Comparison of ENCODE assay signal across 10 mouse cellular contexts in the genomic region with DNA sequence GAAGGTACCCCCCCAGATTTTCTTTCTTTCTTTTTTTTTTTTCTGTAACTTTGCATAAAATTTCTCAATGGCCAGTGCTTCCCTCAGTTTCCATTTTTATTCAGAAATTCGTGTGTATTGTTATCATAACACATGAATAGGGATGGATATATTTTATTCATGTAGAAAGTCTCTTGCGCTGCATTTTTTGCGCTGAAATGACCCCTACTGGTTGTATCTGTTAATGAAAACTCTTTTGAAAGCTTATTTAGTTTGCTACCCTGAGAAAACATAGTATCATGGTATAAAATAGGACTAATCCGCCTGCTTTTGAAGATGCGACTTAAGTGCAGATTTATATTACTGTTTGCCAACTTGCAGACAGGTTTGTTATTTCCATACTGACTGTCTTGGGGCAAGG. TPM values are rescaled to one million over a fixed set of nuclear protein-coding genes. Genes with fewer than 3 reads are reported as not detected.
DNase-seq lines count a peak whose midpoint lies in the region; ATAC-seq and TF ChIP-seq lines count a peak whose summit lies in the region.
"Had no signal": no experiment of that assay in that cellular context is flagged by ENCODE, and none has a peak within 500 bp of the region (broad histone marks: within the 10 kb centered on the region; RNA-seq: fewer than 3 reads in every experiment).

No protein-coding gene starts in this region.

- peak overlapping the region; percentile 99 for H3K4me2 ChIP-seq in heart, embryonic 15.5 days
- H3K4me2 ChIP-seq in neural tube, embryonic 12.5 days (replicated peaks), result peak overlapping the region; percentile 98; the same call in 1 of the 2 replicates
- peak overlapping the region; percentile 96; the same call in 1 of the 2 replicates for H3K4me2 ChIP-seq in limb, embryonic 14.5 days (replicated peaks; ENCODE audit: low read depth, low read length, severe bottlenecking)
- no peak overlapping the region for H3K4me2 ChIP-seq in stomach, postnatal 0 days (replicated peaks; ENCODE audit: low read depth)
- H3K4me2 ChIP-seq: liver, embryonic 15.5 days had no signal

- H3K4me1 ChIP-seq in heart, embryonic 15.5 days (replicated peaks), result peaks cover 47% of the 10 kb centered on the region
- peaks cover 23% of the 10 kb centered on the region for H3K4me1 ChIP-seq in neural tube, embryonic 12.5 days
- H3K4me1 ChIP-seq in limb, embryonic 14.5 days (ENCODE audit: control insufficient read depth, insufficient read depth, low read length), result peaks cover 45% of the 10 kb centered on the region
- H3K4me1 ChIP-seq in stomach, postnatal 0 days (replicated peaks; ENCODE audit: control insufficient read depth, insufficient read depth), result peaks cover 6% of the 10 kb centered on the region; the same call in 1 of the 2 replicates

- TF ChIP-seq CTCF in stomach, postnatal 0 days (IDR thresholded peaks at IDR 0.05; ENCODE audit: low read depth), result peak; percentile 66

- H3K27ac ChIP-seq in heart, embryonic 15.5 days, result no peak overlapping the region
- H3K27ac ChIP-seq in neural tube, embryonic 12.5 days, result no peak overlapping the region
- no peak overlapping the region for H3K27ac ChIP-seq in limb, embryonic 14.5 days (replicated peaks; ENCODE audit: low read depth, low read length)
- H3K27ac ChIP-seq in stomach, postnatal 0 days (replicated peaks), result no peak overlapping the region
- H3K27ac ChIP-seq: liver, embryonic 15.5 days had no signal

- WGBS in heart, embryonic 15.5 days, result 55% methylated on average over 5 of the region's 5 CpGs
- WGBS in neural tube, embryonic 12.5 days, result 57% methylated on average over 5 of the region's 5 CpGs
- WGBS in limb, embryonic 14.5 days, result 47% methylated on average over 5 of the region's 5 CpGs
- WGBS in stomach, postnatal 0 days, result 39% methylated on average over 5 of the region's 5 CpGs

- no peaks in the 10 kb centered on the region for H3K36me3 ChIP-seq in heart, embryonic 15.5 days
- H3K36me3 ChIP-seq in neural tube, embryonic 12.5 days, result no peaks in the 10 kb centered on the region
- H3K36me3 ChIP-seq in limb, embryonic 14.5 days (ENCODE audit: control insufficient read depth, insufficient read depth, low read length), result 0 out of 2 replicates have a peak, but pooled peaks cover 3% of the 10 kb centered on the region
- no peaks in the 10 kb centered on the region for H3K36me3 ChIP-seq in stomach, postnatal 0 days (ENCODE audit: control insufficient read depth, insufficient read depth, low read length)
- H3K36me3 ChIP-seq: liver, embryonic 15.5 days had no signal

- H3K9ac ChIP-seq in heart, embryonic 15.5 days, result no peak overlapping the region
- H3K9ac ChIP-seq in neural tube, embryonic 12.5 days, result no peak overlapping the region
- no peak overlapping the region for H3K9ac ChIP-seq in limb, embryonic 14.5 days (ENCODE audit: low read depth, low read length, severe bottlenecking)
- H3K9ac ChIP-seq in stomach, postnatal 0 days (ENCODE audit: low read length), result no peak overlapping the region
- H3K9ac ChIP-seq: liver, embryonic 15.5 days had no signal

- no peak for TF ChIP-seq POLR2A in limb, embryonic 14.5 days (IDR thresholded peaks at IDR 0.05; ENCODE audit: borderline replicate concordance, extremely low read depth, insufficient read depth, insufficient read length)

- H3K27me3 ChIP-seq in heart, embryonic 15.5 days, result peaks cover 7% of the 10 kb centered on the region; the same call in 1 of the 2 replicates
- 0 out of 2 replicates have a peak, but pooled peaks cover under 1% of the 10 kb centered on the region for H3K27me3 ChIP-seq in neural tube, embryonic 12.5 days (replicated peaks)
- H3K27me3 ChIP-seq in limb, embryonic 14.5 days (ENCODE audit: control insufficient read depth, insufficient read depth, low read length), result no peaks in the 10 kb centered on the region
- H3K27me3 ChIP-seq in stomach, postnatal 0 days (ENCODE audit: control insufficient read depth, insufficient read depth, low read length), result no peaks in the 10 kb centered on the region

- TF ChIP-seq EP300 in stomach, postnatal 0 days (optimal IDR thresholded peaks at IDR 0.05), result no peak

- H3K9me3 ChIP-seq in heart, embryonic 15.5 days (replicated peaks), result no peaks in the 10 kb centered on the region
- H3K9me3 ChIP-seq in neural tube, embryonic 12.5 days, result no peaks in the 10 kb centered on the region
- H3K9me3 ChIP-seq in limb, embryonic 14.5 days (ENCODE audit: control insufficient read depth, low read length), result no peaks in the 10 kb centered on the region
- H3K9me3 ChIP-seq in stomach, postnatal 0 days (ENCODE audit: control insufficient read depth, low read length), result no peaks in the 10 kb centered on the region
- H3K9me3 ChIP-seq: G1E; liver, embryonic 15.5 days had no signal

- no peak for ATAC-seq in heart, embryonic 15.5 days (replicated peaks; ENCODE audit: insufficient number of reproducible peaks, insufficient read depth, low FRiP score, low read depth)
- ATAC-seq in neural tube, embryonic 12.5 days (ENCODE audit: low FRiP score, low read depth), result no peak
- ATAC-seq in limb, embryonic 14.5 days (ENCODE audit: low FRiP score, low read depth), result no peak
- no peak for ATAC-seq in stomach, postnatal 0 days (ENCODE audit: low FRiP score, low TSS enrichment)

- no peak for DNase-seq in heart, adult 8-10 months (ENCODE audit: low spot score)
- DNase-seq in neural tube, embryonic 10.5 days (ENCODE audit: extremely low spot score, low spot score), result no peak
- peak; percentile 30 for DNase-seq in limb, embryonic 14.5 days (ENCODE audit: low spot score)
- no peak for DNase-seq in stomach, postnatal 0 days (ENCODE audit: low spot score)
- no peak for DNase-seq in lung, postnatal 14 days
- DNase-seq in right cerebral cortex, postnatal 25 days, result no peak

- no peak overlapping the region for H3K4me3 ChIP-seq in heart, embryonic 15.5 days
- H3K4me3 ChIP-seq in neural tube, embryonic 12.5 days, result no peak overlapping the region
- H3K4me3 ChIP-seq in limb, embryonic 14.5 days (replicated peaks; ENCODE audit: low read length), result peak overlapping the region; percentile 81; the same call in 1 of the 2 replicates
- no peak overlapping the region for H3K4me3 ChIP-seq in stomach, postnatal 0 days (ENCODE audit: low read depth, low read length)
- H3K4me3 ChIP-seq: liver, embryonic 15.5 days had no signal

RNA-seq across cellular contexts. Expression of gene Crim1, which starts 3.4 kb away (rescaled TPM):
- polyA plus RNA-seq in heart, embryonic 15.5 days (2015; fragmentation: Nextera tagmentation; extraction: Ambion mirVana), result 2.5 and 3.2 TPM in 2 replicates
- 10 to 100 TPM; 58.6 to 70.9 (median 67.5) TPM for total RNA-seq in heart, adult 8-10 months (2022)
- polyA plus RNA-seq in neural tube, embryonic 12.5 days (2016; fragmentation: Nextera tagmentation; extraction: Ambion mirVana), result 10.8 and 11.8 TPM in 2 replicates
- 22.9 and 29.9 TPM in 2 replicates for polyA plus RNA-seq in limb, embryonic 14.5 days (2012; rRNA removed)
- polyA plus RNA-seq in limb, embryonic 14.5 days (2014; fragmentation: Nextera tagmentation; extraction: Ambion mirVana), result 10.5 and 13.9 TPM in 2 replicates
- 4.3 and 5.1 TPM in 2 replicates for polyA plus RNA-seq in stomach, postnatal 0 days (2015; fragmentation: Nextera tagmentation; extraction: Ambion mirVana)
